Mouse (Mus musculus) embryonic facial prominence, embryonic 15.5 days (tissue): ENCODE results near the gene Vash2. TPM values are rescaled to one million over a fixed set of nuclear protein-coding genes. Genes with fewer than 3 reads are reported as not detected.
A peak's percentile ranks its signal among the peaks of the same experiment; 100 is the strongest.

Experiments used
- ATAC-seq: fragments of 200-750 bp; cut with Nextera tagmentation; 2 replicates; pipeline ENCODE4 v1.8.0; 2017; ENCODE audit warnings: low read depth, moderate TSS enrichment; ENCODE audit not compliant: insufficient number of reproducible peaks, low FRiP score, low TSS enrichment
- H3K27ac ChIP-seq: fragments of 300-500 bp; sonication (generic); replicated peaks from 2 replicates; pipeline ENCODE4 v1.5.1; 2015; ENCODE audit warnings: mild to moderate bottlenecking, inconsistent platforms
- H3K27me3 ChIP-seq: fragments of 300-500 bp; sonication (generic); 2 replicates; pipeline ENCODE4 v1.6.1; 2015; ENCODE audit warnings: inconsistent platforms
- H3K36me3 ChIP-seq: fragments of 300-500 bp; sonication (generic); 2 replicates; pipeline ENCODE4 v1.6.1; 2015; ENCODE audit warnings: mild to moderate bottlenecking, inconsistent platforms
- H3K4me1 ChIP-seq: fragments of 300-500 bp; sonication (generic); 2 replicates; pipeline ENCODE4 v1.6.1; 2015; ENCODE audit warnings: inconsistent platforms
- H3K4me2 ChIP-seq: fragments of 300-500 bp; sonication (generic); replicated peaks from 2 replicates; pipeline ENCODE4 v1.6.1; 2015; ENCODE audit warnings: mild to moderate bottlenecking, inconsistent platforms
- H3K4me3 ChIP-seq: fragments of 300-500 bp; sonication (generic); replicated peaks from 2 replicates; pipeline ENCODE4 v1.5.1; 2015; ENCODE audit warnings: mild to moderate bottlenecking, inconsistent platforms
- H3K9ac ChIP-seq: fragments of 300-500 bp; sonication (generic); 2 replicates; pipeline ENCODE4 v1.6.1; 2015; ENCODE audit warnings: inconsistent platforms
- H3K9me3 ChIP-seq: fragments of 300-500 bp; sonication (generic); replicated peaks from 2 replicates; pipeline ENCODE4 v1.6.1; 2016; ENCODE audit warnings: inconsistent platforms
- WGBS: fragments of 180-500 bp; shearing (Covaris S2); methylation state at CpG from one replicate; pipeline ENCODE4 v1.1.7; 2015; 5-methylcytosine and 5-hydroxymethylcytosine counted together
- polyA plus RNA-seq: library from polyadenylated mRNA; unstranded; fragments of >200 nt; fragmentation: Nextera tagmentation; extraction: Ambion mirVana; gene quantifications from 2 replicates; pipeline ENCODE4 v1.2.1, GENCODE M21; 2015

The Vash2 gene
- polyA plus RNA-seq, 1 experiment from 2014 or later: 45.3 TPM

- H3K4me2 ChIP-seq: no peak overlapping the region
- H3K36me3 ChIP-seq: no peaks in the 10 kb centered on the region
- ATAC-seq: no peak
- no peak overlapping the region for H3K4me3 ChIP-seq
- H3K27me3 ChIP-seq: no peaks in the 10 kb centered on the region
- WGBS: 61% methylated on average over 8 of the region's 8 CpGs
- H3K27ac ChIP-seq: no peak overlapping the region
- no peaks in the 10 kb centered on the region for H3K4me1 ChIP-seq
- no peaks in the 10 kb centered on the region for H3K9me3 ChIP-seq
- no peak overlapping the region for H3K9ac ChIP-seq
Measured at GRCm38 (mm10) chr1:190919725-190920469, 59.2 kb downstream of the Vash2 start.

GRCm38 (mm10) chr1:190918938-190919337 lies 60.2 kb downstream of the Vash2 start:
- no peak overlapping the region for H3K4me3 ChIP-seq
- ATAC-seq: no peak
- WGBS: 64% methylated on average over 7 of the region's 7 CpGs

GRCm38 (mm10) chr1:190912623-190913022 lies 66.5 kb downstream of the Vash2 start:
- H3K4me2 ChIP-seq: no peak overlapping the region
- ATAC-seq: no peak
- no peak overlapping the region for H3K4me3 ChIP-seq
- 48% methylated on average over 1 of the region's 1 CpGs for WGBS
- no peaks in the 10 kb centered on the region for H3K36me3 ChIP-seq
- no peak overlapping the region for H3K27ac ChIP-seq
- H3K9me3 ChIP-seq: no peaks in the 10 kb centered on the region
- H3K9ac ChIP-seq: no peak overlapping the region
- no peaks in the 10 kb centered on the region for H3K27me3 ChIP-seq
- peaks cover 11% of the 10 kb centered on the region for H3K4me1 ChIP-seq

More at GRCm38 (mm10) chr1:190918938-190919337, 60.2 kb downstream of the Vash2 start:
- H3K4me1 ChIP-seq: no peaks in the 10 kb centered on the region
- H3K27me3 ChIP-seq: no peaks in the 10 kb centered on the region
- no peak overlapping the region for H3K27ac ChIP-seq
- H3K9ac ChIP-seq: no peak overlapping the region
- no peaks in the 10 kb centered on the region for H3K36me3 ChIP-seq
- H3K4me2 ChIP-seq: no peak overlapping the region
- H3K9me3 ChIP-seq: no peaks in the 10 kb centered on the region

- ATAC-seq: peak; percentile 86
- Histone ChIP-seq H3K27ac (peak within 1 kb of the TSS; percentile 58), H3K9ac (peak within 1 kb of the TSS; percentile 81), H3K4me1 (peaks cover 11% of the 10 kb centered on the region), H3K27me3 (no peaks in the 10 kb centered on the region), H3K36me3 (no peaks in the 10 kb centered on the region), H3K4me2 (peak within 1 kb of the TSS; percentile 88), H3K4me3 (peak within 1 kb of the TSS; percentile 92), H3K9me3 (no peaks in the 10 kb centered on the region)
- under 1% methylated on average over 47 of the region's 47 CpGs for WGBS
Measured at GRCm38 (mm10) chr1:190911415-190912123, 67.5 kb downstream of the Vash2 start, which contains the start of gene Rps6kc1. Gene Rps6kc1 (minus strand): TSS chr1:190911770.

GRCm38 (mm10) chr1:190910836-190911235 lies 68.3 kb downstream of the Vash2 start:
- Histone ChIP-seq H3K27ac (no peak overlapping the region), H3K27me3 (no peaks in the 10 kb centered on the region), H3K9ac (peak overlapping the region; percentile 81), H3K4me2 (peak overlapping the region; percentile 88), H3K36me3 (no peaks in the 10 kb centered on the region), H3K4me3 (peak overlapping the region; percentile 92), H3K9me3 (no peaks in the 10 kb centered on the region), H3K4me1 (peaks cover 11% of the 10 kb centered on the region)
- no peak for ATAC-seq
- WGBS: 59% methylated on average over 6 of the region's 6 CpGs

- Histone ChIP-seq H3K27ac (no peak overlapping the region), H3K9me3 (no peaks in the 10 kb centered on the region), H3K27me3 (no peaks in the 10 kb centered on the region), H3K4me1 (no peaks in the 10 kb centered on the region; the same call in 1 of the 2 replicates), H3K36me3 (peaks cover 21% of the 10 kb centered on the region), H3K4me2 (no peak overlapping the region), H3K9ac (no peak overlapping the region), H3K4me3 (no peak overlapping the region)
- 88% methylated on average over 16 of the region's 16 CpGs for WGBS
- ATAC-seq: no peak
Measured at GRCm38 (mm10) chr1:190904714-190905113, 74.4 kb downstream of the Vash2 start.

- no peak overlapping the region for H3K9ac ChIP-seq
- no peak overlapping the region for H3K27ac ChIP-seq
- no peak overlapping the region for H3K4me2 ChIP-seq
- no peak overlapping the region for H3K4me3 ChIP-seq
- ATAC-seq: no peak
- WGBS: 94% methylated on average over 3 of the region's 3 CpGs
- H3K4me1 ChIP-seq: no peaks in the 10 kb centered on the region; the same call in 1 of the 2 replicates
- no peaks in the 10 kb centered on the region for H3K9me3 ChIP-seq
- no peaks in the 10 kb centered on the region for H3K27me3 ChIP-seq
- peaks cover 21% of the 10 kb centered on the region for H3K36me3 ChIP-seq
Measured at GRCm38 (mm10) chr1:190904136-190904535, 75.0 kb downstream of the Vash2 start.

- no peaks in the 10 kb centered on the region for H3K9me3 ChIP-seq
- H3K27me3 ChIP-seq: no peaks in the 10 kb centered on the region
- H3K27ac ChIP-seq: no peak overlapping the region
- H3K4me2 ChIP-seq: no peak overlapping the region
- 66% methylated on average over 2 of the region's 2 CpGs for WGBS
- H3K4me3 ChIP-seq: no peak overlapping the region
- ATAC-seq: no peak
- H3K4me1 ChIP-seq: no peaks in the 10 kb centered on the region
- H3K9ac ChIP-seq: no peak overlapping the region
- H3K36me3 ChIP-seq: peaks cover 34% of the 10 kb centered on the region
Measured at GRCm38 (mm10) chr1:190901082-190901481, 78.0 kb downstream of the Vash2 start.

- Histone ChIP-seq H3K9ac (no peak overlapping the region), H3K9me3 (no peaks in the 10 kb centered on the region), H3K27ac (peak overlapping the region; percentile 24; the same call in 1 of the 2 replicates), H3K4me3 (no peak overlapping the region), H3K36me3 (peaks cover 31% of the 10 kb centered on the region), H3K27me3 (no peaks in the 10 kb centered on the region), H3K4me1 (no peaks in the 10 kb centered on the region), H3K4me2 (no peak overlapping the region)
- WGBS: 66% methylated on average over 9 of the region's 9 CpGs
- no peak for ATAC-seq
Measured at GRCm38 (mm10) chr1:190898899-190899575, 80.1 kb downstream of the Vash2 start.

- Histone ChIP-seq H3K9ac (no peak overlapping the region), H3K4me1 (no peaks in the 10 kb centered on the region), H3K27ac (no peak overlapping the region), H3K4me3 (no peak overlapping the region), H3K4me2 (no peak overlapping the region), H3K9me3 (no peaks in the 10 kb centered on the region), H3K27me3 (no peaks in the 10 kb centered on the region), H3K36me3 (peaks cover 26% of the 10 kb centered on the region)
- 95% methylated on average over 3 of the region's 3 CpGs for WGBS
- ATAC-seq: no peak
Measured at GRCm38 (mm10) chr1:190898186-190898585, 80.9 kb downstream of the Vash2 start.
